Mouse (Mus musculus): ENCODE measurements at regions not wholly inside any gene's neighbourhood (a gene's known extent, or its start where the extent isn't known, plus 50 kb on each side); places are given as distances from the start of the nearest gene placed in this dataset.

DNA sequence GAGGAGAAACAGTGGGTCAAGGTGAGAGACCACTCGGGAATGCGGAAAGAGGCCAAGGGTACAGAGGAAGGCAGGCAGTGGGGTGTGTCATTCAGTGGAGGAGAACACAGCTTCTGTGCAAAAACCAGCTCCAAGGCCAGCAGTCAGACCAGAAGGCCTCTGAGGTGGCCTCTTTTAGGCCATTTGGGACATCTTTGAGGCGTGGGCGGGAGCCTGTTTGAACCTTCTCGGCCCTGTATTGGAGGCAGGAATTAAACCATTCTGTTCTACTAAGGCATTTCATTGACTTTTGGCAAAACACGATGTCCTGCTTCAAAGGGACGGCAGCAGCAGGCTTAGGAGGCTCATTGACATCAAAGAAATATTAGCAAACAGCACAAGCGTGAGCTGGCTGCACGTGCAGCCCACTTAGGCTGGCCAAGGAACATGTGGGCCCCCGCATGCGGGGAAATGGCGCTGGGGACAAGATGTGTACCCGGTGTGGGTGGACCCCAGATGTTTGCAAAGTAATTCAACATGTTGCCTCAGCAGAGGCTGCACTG, 190.8 kb upstream of the Zmiz1 start:
- TF ChIP-seq CTCF (IDR thresholded peaks at IDR 0.05; ENCODE audit: insufficient read depth, low read depth, low read length) (no peak), POLR2A (IDR thresholded peaks at IDR 0.05; ENCODE audit: insufficient read depth, low read depth, low read length) (no peak)

Measured in olfactory bulb, adult 2 months (tissue).